Mouse (Mus musculus) thymus, adult 2 months (tissue): ENCODE measurements around the gene Gm9913.

Experiments
- CTCF ChIP-seq: fragments of 200-500 bp; IDR thresholded peaks from 2 replicates; pipeline ENCODE4 v1.5.1; 2012; ENCODE audit warnings: mild to moderate bottlenecking, control low read depth, low read length, moderate library complexity, borderline replicate concordance; ENCODE audit not compliant: control insufficient read depth, poor library complexity, insufficient read depth; ENCODE audit errors: extremely low read depth
- POLR2A ChIP-seq: fragments of 200-500 bp; IDR thresholded peaks from 2 replicates; pipeline ENCODE4 v1.6.1; 2012; ENCODE audit warnings: mild to moderate bottlenecking, low read length, control low read depth, moderate library complexity; ENCODE audit not compliant: control insufficient read depth, poor library complexity, insufficient read depth; ENCODE audit errors: extremely low read depth

DNA sequence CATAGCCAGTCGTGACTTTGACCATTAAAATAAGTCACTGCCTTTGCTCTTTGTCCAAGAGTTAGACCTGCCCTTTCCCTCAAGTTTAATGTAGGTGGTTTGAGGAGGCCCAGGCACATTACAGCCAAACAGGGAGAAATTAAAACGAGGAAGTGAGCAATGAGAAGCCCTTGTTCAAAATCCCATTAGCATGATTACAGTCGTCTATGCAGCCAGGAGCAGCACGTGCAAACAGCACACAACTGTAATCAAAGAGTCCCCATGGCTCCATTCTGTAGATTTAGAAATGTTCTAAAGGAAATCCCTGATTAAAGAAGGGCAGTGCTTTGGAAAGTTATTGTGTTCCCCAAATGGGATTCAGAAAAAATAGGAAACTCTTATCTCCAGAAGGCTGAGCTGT lies 26.2 kb upstream of the Gm9913 start:
- TF ChIP-seq CTCF (no peak), POLR2A (no peak)
